Comparison of ENCODE assay signal across 26 mouse cellular contexts in genomic region chr10:98324591-98324990, GRCm38 (mm10).
"Had no signal": no experiment of that assay in that cellular context is flagged by ENCODE, and none has a peak within 500 bp of the region (broad histone marks: within the 10 kb centered on the region; RNA-seq: fewer than 3 reads in every experiment).

No protein-coding gene starts in this region.

- H3K36me3 ChIP-seq: heart, embryonic 13.5 days; heart, embryonic 15.5 days; hindbrain, embryonic 13.5 days; hindbrain, embryonic 15.5 days; limb, embryonic 10.5 days; limb, embryonic 12.5 days; liver, embryonic 13.5 days; liver, embryonic 15.5 days had no signal

- H3K9ac ChIP-seq: heart, embryonic 13.5 days; heart, embryonic 15.5 days; hindbrain, embryonic 13.5 days; hindbrain, embryonic 15.5 days; limb, embryonic 12.5 days; liver, embryonic 13.5 days; liver, embryonic 15.5 days had no signal

- ATAC-seq: hindbrain, postnatal 0 days; intestine, embryonic 16.5 days had no signal

- H3K4me1 ChIP-seq: heart, embryonic 15.5 days; hindbrain, embryonic 13.5 days; hindbrain, embryonic 15.5 days; limb, embryonic 10.5 days; limb, embryonic 12.5 days; liver, embryonic 13.5 days; liver, embryonic 15.5 days had no signal

- H3K27ac ChIP-seq: heart, adult 2 months; heart, embryonic 13.5 days; heart, embryonic 15.5 days; hindbrain, embryonic 13.5 days; hindbrain, embryonic 15.5 days; hindbrain, postnatal 0 days; layer of hippocampus, adult 2 months; left cerebral cortex, adult 2 months; limb, embryonic 10.5 days; limb, embryonic 12.5 days; liver, embryonic 13.5 days; liver, embryonic 15.5 days had no signal

- H3K4me2 ChIP-seq: heart, embryonic 11.5 days; heart, embryonic 13.5 days; heart, embryonic 15.5 days; hindbrain, embryonic 13.5 days; hindbrain, embryonic 15.5 days; limb, embryonic 12.5 days; liver, embryonic 11.5 days; liver, embryonic 13.5 days; liver, embryonic 15.5 days had no signal

- H3K4me3 ChIP-seq: heart, adult 2 months; heart, embryonic 13.5 days; heart, embryonic 15.5 days; hindbrain, embryonic 13.5 days; hindbrain, embryonic 15.5 days; layer of hippocampus, adult 2 months; left cerebral cortex, adult 2 months; limb, embryonic 10.5 days; limb, embryonic 12.5 days; liver, embryonic 13.5 days; liver, embryonic 15.5 days had no signal

- H3K27me3 ChIP-seq: heart, embryonic 13.5 days; heart, embryonic 15.5 days; hindbrain, embryonic 13.5 days; hindbrain, embryonic 15.5 days; limb, embryonic 12.5 days; liver, embryonic 13.5 days; liver, embryonic 15.5 days had no signal

- H3K9me3 ChIP-seq: heart, embryonic 13.5 days; heart, embryonic 15.5 days; hindbrain, embryonic 13.5 days; hindbrain, embryonic 15.5 days; limb, embryonic 10.5 days; limb, embryonic 12.5 days; liver, embryonic 13.5 days; liver, embryonic 15.5 days had no signal

- DNase-seq: gastrocnemius, postnatal 14 days; gastrocnemius, postnatal 36 days; heart, adult 11 months; heart, adult 2 months; heart, postnatal 14 days; heart, postnatal 36 days; kidney, adult 18-20 months; kidney, adult 8-10 months; kidney, postnatal 10 days; kidney, postnatal 25 days; kidney, postnatal 4 days; liver; liver, embryonic 13.5 days had no signal
